10 mouse cellular contexts compared by ENCODE assay signal in the genomic region with DNA sequence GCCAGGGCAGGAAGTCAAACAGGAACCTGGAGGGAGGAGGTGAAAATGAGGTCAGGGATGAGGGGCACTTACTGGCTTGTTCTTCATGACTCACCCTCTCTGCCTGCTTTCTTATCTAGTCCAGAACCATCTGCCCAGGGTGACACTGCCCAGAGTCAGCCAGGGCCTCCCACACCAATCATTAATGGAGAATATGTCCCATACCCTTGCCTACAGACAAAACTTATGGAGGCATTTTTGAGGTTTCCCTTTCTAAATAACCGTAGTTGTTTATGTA. TPM values are rescaled to one million over a fixed set of nuclear protein-coding genes. Genes with fewer than 3 reads are reported as not detected.
DNase-seq lines count a peak whose midpoint lies in the region; ATAC-seq and TF ChIP-seq lines count a peak whose summit lies in the region.
"Had no signal": no experiment of that assay in that cellular context is flagged by ENCODE, and none has a peak within 500 bp of the region (broad histone marks: within the 10 kb centered on the region; RNA-seq: fewer than 3 reads in every experiment).

No protein-coding gene starts in this region.

- 71% methylated on average over 1 of the region's 1 CpGs for WGBS in kidney, embryonic 14.5 days
- WGBS in forebrain, postnatal 0 days, result 90% methylated on average over 1 of the region's 1 CpGs
- 84% methylated on average over 1 of the region's 1 CpGs for WGBS in hindbrain, embryonic 16.5 days

- H3K9me3 ChIP-seq in kidney, embryonic 14.5 days (ENCODE audit: control insufficient read depth, low read length), result no peaks in the 10 kb centered on the region
- H3K9me3 ChIP-seq in G1E (replicated peaks), result no peaks in the 10 kb centered on the region
- H3K9me3 ChIP-seq in megakaryocyte, embryonic 14.5 days, result peaks cover 12% of the 10 kb centered on the region
- H3K9me3 ChIP-seq in forebrain, postnatal 0 days (ENCODE audit: low read length), result no peaks in the 10 kb centered on the region
- H3K9me3 ChIP-seq in hindbrain, embryonic 16.5 days (ENCODE audit: control insufficient read depth, low read length), result no peaks in the 10 kb centered on the region

- no peak for ATAC-seq in kidney, embryonic 14.5 days (ENCODE audit: low FRiP score, low TSS enrichment)
- ATAC-seq in G1E (ENCODE audit: extremely low read depth, insufficient number of reproducible peaks, low FRiP score, poor library complexity, severe bottlenecking), result peak; percentile 70
- peak; percentile 85 for ATAC-seq in common myeloid progenitor, adult 5-6 weeks (replicated peaks; ENCODE audit: low read depth, poor library complexity, severe bottlenecking)
- no peak for ATAC-seq in forebrain, postnatal 0 days
- no peak for ATAC-seq in hindbrain, embryonic 16.5 days
- ATAC-seq: Patski had no signal

- no peak overlapping the region for H3K4me2 ChIP-seq in kidney, embryonic 14.5 days (replicated peaks; ENCODE audit: low read depth, low read length)
- H3K4me2 ChIP-seq in forebrain, postnatal 0 days (ENCODE audit: low read depth), result no peak overlapping the region
- no peak overlapping the region for H3K4me2 ChIP-seq in hindbrain, embryonic 16.5 days (ENCODE audit: low read length)

- no peak overlapping the region for H3K9ac ChIP-seq in kidney, embryonic 14.5 days (ENCODE audit: low read depth, low read length)
- H3K9ac ChIP-seq in forebrain, postnatal 0 days, result no peak overlapping the region
- H3K9ac ChIP-seq in hindbrain, embryonic 16.5 days (ENCODE audit: low read depth, low read length), result no peak overlapping the region

- TF ChIP-seq CTCF in G1E (IDR thresholded peaks at IDR 0.05; ENCODE audit: low read depth, low read length), result no peak
- TF ChIP-seq CTCF in forebrain, postnatal 0 days (IDR thresholded peaks at IDR 0.05; ENCODE audit: low read depth), result no peak

- no peaks in the 10 kb centered on the region for H3K36me3 ChIP-seq in kidney, embryonic 14.5 days (ENCODE audit: control insufficient read depth, insufficient read depth, low read length)
- no peaks in the 10 kb centered on the region for H3K36me3 ChIP-seq in G1E (replicated peaks)
- peaks cover 4% of the 10 kb centered on the region for H3K36me3 ChIP-seq in megakaryocyte, embryonic 14.5 days (replicated peaks; ENCODE audit: low read length)
- H3K36me3 ChIP-seq in forebrain, postnatal 0 days (ENCODE audit: insufficient read depth), result no peaks in the 10 kb centered on the region
- H3K36me3 ChIP-seq in hindbrain, embryonic 16.5 days (ENCODE audit: control insufficient read depth, insufficient read depth, low read length), result no peaks in the 10 kb centered on the region

- H3K4me1 ChIP-seq in kidney, embryonic 14.5 days (ENCODE audit: control insufficient read depth, insufficient read depth, low read length), result no peaks in the 10 kb centered on the region
- H3K4me1 ChIP-seq in G1E (ENCODE audit: insufficient read depth, low read depth, low read length), result no peaks in the 10 kb centered on the region
- H3K4me1 ChIP-seq in megakaryocyte, embryonic 14.5 days, result peaks cover 56% of the 10 kb centered on the region
- no peaks in the 10 kb centered on the region for H3K4me1 ChIP-seq in forebrain, postnatal 0 days (ENCODE audit: insufficient read depth)
- no peaks in the 10 kb centered on the region for H3K4me1 ChIP-seq in hindbrain, embryonic 16.5 days (ENCODE audit: control insufficient read depth, insufficient read depth, low read depth, low read length)

- no peak overlapping the region for H3K4me3 ChIP-seq in kidney, embryonic 14.5 days (ENCODE audit: low read length)
- H3K4me3 ChIP-seq in G1E (ENCODE audit: low read depth, low read length), result no peak overlapping the region
- peak overlapping the region; percentile 50 for H3K4me3 ChIP-seq in megakaryocyte, embryonic 14.5 days (replicated peaks)
- H3K4me3 ChIP-seq in forebrain, postnatal 0 days (ENCODE audit: low read depth, low read length), result no peak overlapping the region
- no peak overlapping the region for H3K4me3 ChIP-seq in hindbrain, embryonic 16.5 days (ENCODE audit: low read length)
- H3K4me3 ChIP-seq: left cerebral cortex, adult 2 months had no signal

- H3K27me3 ChIP-seq in kidney, embryonic 14.5 days (ENCODE audit: control insufficient read depth, insufficient read depth, low read length), result no peaks in the 10 kb centered on the region
- no peaks in the 10 kb centered on the region for H3K27me3 ChIP-seq in G1E (ENCODE audit: insufficient read depth, low read length)
- H3K27me3 ChIP-seq in megakaryocyte, embryonic 14.5 days (replicated peaks), result peaks cover 3% of the 10 kb centered on the region
- no peaks in the 10 kb centered on the region for H3K27me3 ChIP-seq in forebrain, postnatal 0 days (ENCODE audit: insufficient read depth, low read length)
- no peaks in the 10 kb centered on the region for H3K27me3 ChIP-seq in hindbrain, embryonic 16.5 days (replicated peaks; ENCODE audit: control insufficient read depth, insufficient read depth, low read length)
- H3K27me3 ChIP-seq: Patski had no signal

- H3K27ac ChIP-seq in kidney, embryonic 14.5 days (ENCODE audit: low read depth, low read length), result no peak overlapping the region
- no peak overlapping the region for H3K27ac ChIP-seq in forebrain, postnatal 0 days (ENCODE audit: low read depth, low read length)
- H3K27ac ChIP-seq in hindbrain, embryonic 16.5 days (ENCODE audit: low read depth, low read length), result no peak overlapping the region
- H3K27ac ChIP-seq: left cerebral cortex, adult 2 months had no signal

- DNase-seq in kidney, adult 9 months, result peak; percentile 13
- no peak for DNase-seq in G1E (ENCODE audit: low spot score)
- no peak for DNase-seq in forebrain, postnatal 0 days

RNA-seq across cellular contexts. Expression of gene Bace2, which starts 46.0 kb away (rescaled TPM):
- polyA plus RNA-seq in kidney, embryonic 14.5 days (2014; fragmentation: Nextera tagmentation; extraction: Ambion mirVana), result 3.9 and 4.4 TPM in 2 replicates
- total RNA-seq in G1E (2014; fragmentation: Nextera tagmentation), result not detected in 2 replicates
- total RNA-seq in G1E (2017), result 0.12 and 0.27 TPM in 2 replicates
- not detected in 2 replicates for polyA plus RNA-seq in G1E (2012)
- total RNA-seq in common myeloid progenitor, adult 5-6 weeks (2017), result not detected in 2 replicates
- not detected in 2 replicates for polyA plus RNA-seq in megakaryocyte, embryonic 14.5 days (2012; ENCODE audit: insufficient read depth, low replicate concordance)
- 2.2 and 2.6 TPM in 2 replicates for total RNA-seq in forebrain, postnatal 0 days (2014; rRNA removed)
- 4.5 and 5.9 TPM in 2 replicates for polyA plus RNA-seq in forebrain, postnatal 0 days (2015; fragmentation: Nextera tagmentation; extraction: Ambion mirVana)
- 4.6 and 5.3 TPM in 2 replicates for polyA plus RNA-seq in hindbrain, embryonic 16.5 days (2015; fragmentation: Nextera tagmentation; extraction: Ambion mirVana)
- total RNA-seq: neutrophil, adult 5-6 weeks had no signal

Comparison
In these comparisons a context has a peak if more than half of its experiments do, and no peak if none do; other contexts are left out.
1. ATAC-seq: peak in G1E (single experiment) and common myeloid progenitor, adult 5-6 weeks (single experiment); none in kidney, embryonic 14.5 days (single experiment), forebrain, postnatal 0 days (single experiment) and hindbrain, embryonic 16.5 days (single experiment).